Mouse (Mus musculus): ENCODE results near the gene Morn2. TPM values are rescaled to one million over a fixed set of nuclear protein-coding genes. Genes with fewer than 3 reads are reported as not detected.
"Not testable (repeated sequence)": the region's sequence is repeated elsewhere in the genome, so short reads cannot be mapped to it uniquely, and the experiment has no call there.

Morn2 gene
- polyA plus RNA-seq (2012; rRNA removed), result 36.6 and 45.5 TPM in 2 replicates

DNA sequence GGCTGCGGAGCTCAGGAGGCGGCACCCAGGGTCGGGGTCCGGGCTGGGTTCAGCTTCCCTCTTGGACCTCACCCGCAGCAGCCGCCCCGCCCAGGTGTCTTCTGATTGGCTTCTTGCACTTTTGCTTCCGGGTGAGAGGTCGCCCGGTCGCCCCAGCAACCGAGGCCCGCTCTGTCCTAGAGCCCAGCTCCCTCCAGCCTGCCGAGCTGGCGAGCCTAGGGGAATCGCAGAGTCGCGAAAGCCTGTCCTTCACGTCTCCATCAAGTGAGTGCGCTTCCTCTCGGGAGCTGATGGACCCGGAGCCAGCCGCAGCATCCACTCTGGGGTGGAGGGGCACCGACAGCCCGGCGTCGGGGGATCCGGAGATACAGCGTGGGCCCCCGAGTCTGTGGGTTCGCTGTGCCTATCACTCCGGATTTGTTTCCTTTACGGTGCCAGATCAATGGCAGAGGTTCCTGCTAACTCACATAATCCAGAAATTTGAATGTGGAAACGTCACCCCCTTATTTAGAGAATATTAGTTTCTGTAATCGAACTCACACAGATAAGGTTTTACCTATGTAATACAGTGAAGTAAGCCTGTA is at the start of gene Morn2, which contains the start of gene Dhx57:
Gene Morn2 (plus strand): TSS at position 130 of the 584 bp plus-strand sequence.
Gene Dhx57 (minus strand): TSS at position 403 of the 584 bp plus-strand sequence.
- peak; percentile 91 to 98 for DNase-seq (ENCODE audit: extremely low spot score in 1 of 2, low spot score in 1 of 2)

- no peak for DNase-seq (ENCODE audit: extremely low spot score in 1 of 2, low spot score in 1 of 2)
Observed at GRCm38 (mm10) chr17:80241594-80241993, 48.4 kb upstream of the Morn2 start.

DNA sequence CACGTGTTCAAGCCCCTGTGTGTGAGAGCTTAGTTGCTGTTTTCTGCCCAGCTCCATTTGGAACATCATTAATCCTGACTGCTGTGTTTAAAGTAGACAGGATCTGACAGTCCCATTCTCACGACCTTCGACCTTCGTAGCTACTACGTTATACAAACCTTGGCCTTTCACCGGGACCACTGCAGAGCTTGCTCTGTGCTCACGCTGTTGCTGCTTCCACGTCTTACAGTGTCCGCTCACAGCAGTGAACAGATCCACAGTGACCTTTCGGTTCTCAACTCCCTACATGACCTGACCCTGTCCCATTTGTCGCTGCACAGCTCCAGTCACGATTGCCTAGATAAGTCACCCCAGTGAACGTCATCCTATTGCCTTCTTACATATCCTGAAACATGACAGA is 46.9 kb upstream of the Morn2 start:
- no peak for DNase-seq (ENCODE audit: extremely low spot score in 1 of 2, low spot score in 1 of 2)

DNA sequence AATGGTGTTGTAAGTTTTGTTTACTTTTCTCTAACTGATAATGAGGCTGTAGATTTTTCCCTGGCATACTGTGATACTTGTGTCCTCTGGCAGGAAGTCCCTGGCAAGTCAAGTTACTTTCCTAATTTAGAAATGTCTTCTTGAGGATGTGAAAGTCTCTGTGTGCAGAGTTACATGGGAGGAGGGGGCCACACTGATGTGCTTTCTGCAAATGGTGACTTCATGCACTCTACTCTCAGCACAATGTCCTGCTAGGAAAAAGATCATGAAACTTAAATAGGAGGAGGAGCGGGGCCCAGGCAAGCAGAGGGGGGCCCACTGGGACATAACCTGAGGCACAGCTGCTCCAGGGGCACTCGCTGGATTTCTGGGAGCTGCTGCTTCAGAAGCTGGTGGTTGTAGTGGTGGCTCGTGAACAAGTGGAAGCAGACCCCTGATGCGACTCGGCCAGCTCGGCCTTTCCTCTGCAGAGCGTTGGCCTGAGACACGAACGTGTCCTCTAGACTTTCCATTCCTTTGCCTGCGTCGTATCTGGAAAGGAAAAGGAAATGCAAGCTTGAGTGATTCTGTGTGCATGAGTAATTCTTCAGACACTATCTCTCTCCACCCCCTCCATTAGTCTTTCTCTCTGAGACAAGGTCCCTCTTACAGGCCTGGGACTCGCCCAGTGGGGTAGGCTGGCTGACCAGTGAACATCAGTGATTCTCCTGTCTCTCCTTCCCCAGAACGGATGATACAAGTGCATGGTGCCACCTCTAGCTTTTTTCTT is 37.1 kb upstream of the Morn2 start:
- no peak for DNase-seq (ENCODE audit: extremely low spot score in 1 of 2, low spot score in 1 of 2)

GRCm38 (mm10) chr17:80254421-80254820 is 35.6 kb upstream of the Morn2 start:
- DNase-seq (ENCODE audit: extremely low spot score in 1 of 2, low spot score in 1 of 2), result no peak

- no peak for DNase-seq (ENCODE audit: extremely low spot score in 1 of 2, low spot score in 1 of 2)
Observed at GRCm38 (mm10) chr17:80255208-80255607, 34.8 kb upstream of the Morn2 start.

- no peak for DNase-seq (ENCODE audit: extremely low spot score in 1 of 2, low spot score in 1 of 2)
Observed at GRCm38 (mm10) chr17:80267065-80267464, 22.9 kb upstream of the Morn2 start.

DNA sequence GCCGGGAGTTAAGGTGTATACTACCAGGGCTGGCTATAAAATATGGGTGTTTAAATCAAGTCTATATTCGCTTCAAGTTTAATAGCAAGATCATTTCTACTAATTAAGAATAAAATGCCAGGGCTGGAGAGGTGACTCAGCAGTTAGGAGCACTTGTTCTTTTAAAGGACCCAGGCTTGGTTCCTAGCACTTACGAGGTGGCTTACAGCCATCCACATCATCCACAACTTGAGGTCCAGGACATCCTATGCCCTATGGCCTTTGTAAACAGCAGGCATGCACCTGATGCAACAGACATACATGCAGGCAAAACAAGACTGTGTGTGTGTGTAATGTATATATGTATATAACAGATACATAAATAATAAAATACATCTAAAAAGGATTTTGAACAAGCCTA is 21.9 kb upstream of the Morn2 start:
- DNase-seq (ENCODE audit: extremely low spot score in 1 of 2, low spot score in 1 of 2), result no peak

- not testable (repeated sequence) for DNase-seq (ENCODE audit: extremely low spot score in 1 of 2, low spot score in 1 of 2)
Observed at GRCm38 (mm10) chr17:80270622-80271021, 19.4 kb upstream of the Morn2 start.

- DNase-seq (ENCODE audit: extremely low spot score in 1 of 2, low spot score in 1 of 2), result no peak
Observed at GRCm38 (mm10) chr17:80278255-80278654, 11.7 kb upstream of the Morn2 start.

DNA sequence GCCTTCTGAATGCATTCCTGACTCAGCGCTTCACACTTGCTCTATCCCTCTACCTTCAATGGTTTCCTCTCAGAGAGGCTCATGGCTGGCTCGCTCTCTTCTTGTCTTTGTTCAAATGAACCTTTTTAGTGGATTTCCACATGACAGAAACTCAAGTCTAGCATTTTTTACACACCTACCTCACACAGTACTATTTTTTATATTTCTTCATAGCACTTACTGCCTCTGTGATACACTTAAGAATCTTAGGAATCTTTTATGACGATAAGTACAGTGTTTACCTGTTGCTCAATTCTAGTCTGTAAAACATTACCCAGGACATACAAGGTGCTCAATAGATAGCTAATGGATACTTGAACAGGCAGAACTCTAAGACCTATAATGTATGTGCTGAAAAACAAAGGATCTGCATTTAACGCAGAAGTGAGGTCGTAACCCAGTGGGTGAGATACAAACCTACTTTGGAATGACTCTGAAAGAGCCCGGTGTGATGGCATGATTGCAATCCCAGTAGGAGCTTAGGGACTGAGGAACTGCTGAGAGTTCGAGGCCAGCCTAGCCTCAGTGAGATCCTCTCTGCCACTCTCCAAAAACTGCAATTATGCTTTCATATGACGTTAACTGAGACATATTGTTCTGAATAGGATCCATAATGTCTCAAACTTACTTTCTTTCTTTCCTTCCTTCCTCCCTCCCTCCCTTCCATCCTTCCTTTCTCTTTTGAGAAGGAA is 10.5 kb upstream of the Morn2 start:
- no peak for DNase-seq (ENCODE audit: extremely low spot score in 1 of 2, low spot score in 1 of 2)

DNA sequence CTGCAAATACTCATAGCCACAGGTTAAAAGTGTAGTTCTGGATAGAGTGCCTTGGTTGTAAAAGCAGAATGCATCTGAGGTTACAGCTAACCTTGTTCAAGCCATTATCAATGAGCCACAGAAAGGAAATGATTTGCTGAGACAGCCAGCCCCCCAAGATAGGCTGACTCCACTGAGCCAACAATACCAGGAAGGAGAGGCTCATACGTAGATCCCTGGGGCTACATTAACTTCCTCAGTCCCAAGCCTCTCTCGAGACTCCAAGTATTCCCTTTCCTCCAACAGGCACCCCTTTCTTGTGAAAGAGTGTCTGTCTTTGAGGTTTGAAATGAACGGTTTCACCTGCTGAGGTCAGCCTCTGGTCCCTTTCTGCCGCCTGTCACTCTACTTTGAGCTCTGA is 5.6 kb upstream of the Morn2 start:
- no peak for DNase-seq (ENCODE audit: extremely low spot score in 1 of 2, low spot score in 1 of 2)

DNA sequence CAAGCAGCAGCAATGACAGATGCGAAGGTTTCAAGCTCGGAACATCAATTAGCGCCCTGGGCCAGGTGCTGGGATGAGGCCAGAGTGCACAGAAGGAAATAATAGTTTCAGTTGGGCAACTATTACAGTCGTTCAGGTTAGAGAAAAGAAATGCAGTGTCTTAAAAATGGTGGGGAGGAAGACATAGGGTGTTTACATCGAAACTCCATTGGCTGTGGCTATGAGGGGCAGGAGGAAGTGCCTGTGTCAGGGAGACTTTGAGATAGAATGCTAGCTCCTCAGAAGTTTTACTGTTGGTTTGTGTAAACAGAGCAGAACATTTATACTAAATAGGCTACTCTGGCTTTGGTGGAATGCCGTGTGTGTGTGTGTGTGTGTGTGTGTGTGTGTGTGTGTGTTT is 2.0 kb upstream of the Morn2 start:
- DNase-seq (ENCODE audit: extremely low spot score in 1 of 2, low spot score in 1 of 2), result no peak

DNA sequence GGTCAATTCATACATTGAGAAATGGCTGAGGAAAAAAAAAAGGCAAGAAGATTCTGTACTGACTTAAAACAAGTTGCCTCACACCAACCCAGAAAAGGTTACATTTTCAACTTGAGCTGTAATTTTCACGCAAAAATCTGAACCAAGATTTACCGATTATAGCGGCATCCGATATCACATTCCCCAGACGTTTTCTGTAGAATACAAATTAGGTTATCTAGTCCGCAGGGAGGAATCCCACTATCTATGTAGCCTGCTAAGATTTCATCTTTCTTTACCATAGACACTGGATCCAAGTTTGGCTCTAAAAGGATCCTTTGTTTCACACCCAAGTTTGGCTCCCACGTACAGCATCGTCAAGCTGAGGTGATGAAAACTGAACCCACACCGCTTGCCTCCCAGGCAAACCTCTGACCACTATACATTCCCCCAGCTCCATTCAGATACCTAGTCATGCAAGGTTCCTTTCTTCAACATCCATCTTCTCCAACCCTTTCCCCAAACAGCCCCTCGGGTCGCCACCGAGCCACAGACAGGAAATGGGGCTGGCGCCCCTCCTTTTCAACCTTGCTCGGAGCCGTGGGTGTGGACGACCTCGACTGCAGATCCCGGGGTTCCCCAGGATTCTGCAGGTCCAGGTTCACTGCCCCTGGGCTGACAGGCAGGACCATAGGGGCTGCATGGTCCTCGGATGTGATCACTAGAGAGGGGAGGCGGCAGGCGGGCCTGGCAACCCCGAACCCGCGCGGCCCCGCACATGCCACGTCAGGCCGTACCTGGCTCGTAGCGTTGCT is 526 bp upstream of the Morn2 start:
- peak; percentile 11 to 46 for DNase-seq (ENCODE audit: extremely low spot score in 1 of 2, low spot score in 1 of 2)

DNA sequence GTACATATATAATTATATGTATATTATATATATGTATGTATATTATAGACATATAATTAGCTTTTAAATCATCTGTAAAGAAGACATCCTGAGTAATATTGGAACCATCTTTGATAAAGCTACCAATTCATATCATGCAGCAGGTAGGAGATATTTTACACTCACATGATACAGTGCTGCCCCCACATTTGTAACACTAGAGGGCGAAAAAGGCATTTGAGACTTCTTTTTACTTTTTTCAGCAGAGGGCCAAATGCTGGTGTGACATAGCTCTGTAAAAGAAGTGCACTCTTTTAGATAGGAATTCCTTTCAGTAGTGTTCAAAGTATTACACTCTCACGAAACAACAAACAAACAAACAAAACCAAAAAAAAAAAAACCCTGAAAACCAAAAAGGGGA is 1.1 kb downstream of the Morn2 start:
- peak; percentile 31 to 81 for DNase-seq (ENCODE audit: extremely low spot score in 1 of 2, low spot score in 1 of 2)

DNA sequence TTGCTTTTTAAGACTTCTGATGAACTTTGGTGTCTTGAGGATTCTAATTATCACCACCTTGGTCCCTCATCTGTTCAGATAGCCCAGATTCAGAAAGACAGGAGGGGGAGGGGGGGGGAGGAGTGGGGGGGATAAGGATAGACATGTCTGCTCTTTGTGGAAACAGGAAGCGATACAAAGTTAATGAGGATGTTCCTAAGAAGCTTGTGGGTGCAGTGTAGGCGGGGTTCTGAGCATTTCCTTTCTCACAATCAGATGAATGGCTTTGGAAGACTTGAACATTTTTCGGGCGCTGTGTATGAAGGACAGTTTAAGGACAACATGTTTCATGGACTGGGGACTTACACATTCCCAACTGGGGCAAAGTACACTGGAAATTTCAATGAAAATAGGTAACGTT is 5.3 kb downstream of the Morn2 start:
- DNase-seq (ENCODE audit: extremely low spot score in 1 of 2, low spot score in 1 of 2), result no peak

DNA sequence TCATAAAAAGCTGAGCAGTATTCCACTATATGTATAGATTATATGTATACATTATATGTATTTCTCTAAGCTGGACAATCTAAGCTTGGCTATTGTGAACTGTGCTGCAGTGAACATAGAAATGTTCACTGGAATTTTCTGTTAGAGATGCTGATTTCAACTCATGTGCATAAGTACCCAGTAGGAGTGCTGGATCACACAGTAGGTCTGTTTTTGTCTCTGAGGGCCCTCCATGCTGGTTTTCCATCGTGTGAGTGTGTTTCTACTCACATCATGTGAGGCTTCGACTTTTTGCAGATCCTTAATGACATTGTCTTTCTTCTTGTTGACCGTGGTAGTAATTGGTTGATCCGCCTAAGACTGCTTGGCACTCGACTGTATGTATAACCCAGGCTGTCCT is 8.8 kb downstream of the Morn2 start:
- no peak for DNase-seq (ENCODE audit: extremely low spot score in 1 of 2, low spot score in 1 of 2)

GRCm38 (mm10) chr17:80307251-80307650 is 17.2 kb downstream of the Morn2 start, which contains the start of gene Arhgef33:
Gene Arhgef33, plus strand, starts transcription at chr17:80307407.
- DNase-seq (ENCODE audit: extremely low spot score in 1 of 2, low spot score in 1 of 2), result no peak

GRCm38 (mm10) chr17:80311761-80312160 is 21.8 kb downstream of the Morn2 start:
- peak in 1 of 2 experiments; percentile 34 for DNase-seq (ENCODE audit: extremely low spot score in 1 of 2, low spot score in 1 of 2)

GRCm38 (mm10) chr17:80312405-80312804 is 22.4 kb downstream of the Morn2 start:
- DNase-seq (ENCODE audit: extremely low spot score in 1 of 2, low spot score in 1 of 2), result no peak

DNA sequence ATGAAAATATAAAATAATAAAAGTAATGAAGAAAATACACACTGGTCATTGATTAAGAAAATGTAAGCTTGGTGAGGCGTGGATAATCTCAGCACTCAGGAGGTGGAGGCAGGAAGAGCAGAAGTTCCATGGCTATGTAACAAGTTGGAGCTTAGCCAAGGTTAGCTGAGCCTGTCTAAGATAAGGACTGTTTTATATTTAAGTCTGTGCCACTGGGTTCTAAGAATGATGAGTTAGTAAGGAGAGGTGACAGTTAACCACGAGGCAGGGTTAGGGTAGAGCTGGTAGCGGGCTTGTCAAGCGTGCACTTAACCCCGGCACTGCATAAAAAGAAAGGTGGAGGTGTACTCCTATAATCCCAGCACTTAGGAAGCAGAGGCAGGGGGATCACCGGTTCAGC is 32.2 kb downstream of the Morn2 start:
- DNase-seq (ENCODE audit: extremely low spot score in 1 of 2, low spot score in 1 of 2), result no peak
